Mouse (Mus musculus) urinary bladder, adult 2 months (tissue): Measurements from ENCODE around the gene Hnrnpa0. TPM values are rescaled to one million over a fixed set of nuclear protein-coding genes. Genes with fewer than 3 reads are reported as not detected.
A peak's percentile ranks its signal among the peaks of the same experiment; 100 is the strongest.
"Not testable (repeated sequence)": the region's sequence is repeated elsewhere in the genome, so short reads cannot be mapped to it uniquely, and the experiment has no call there.

Experiments
- DNase-seq: peaks from one replicate; pipeline ENCODE4 v3.0.0; 2022; ENCODE audit warnings: low spot score
- polyA plus RNA-seq: library from polyadenylated mRNA; depleted of rRNA; stranded (reverse); fragments of >200 nt; gene quantifications from 2 replicates; pipeline ENCODE4 v1.2.3, GENCODE M21; 2012; rRNA removed

The Hnrnpa0 gene
- polyA plus RNA-seq = 77.7 and 79.7 TPM in 2 replicates

DNA sequence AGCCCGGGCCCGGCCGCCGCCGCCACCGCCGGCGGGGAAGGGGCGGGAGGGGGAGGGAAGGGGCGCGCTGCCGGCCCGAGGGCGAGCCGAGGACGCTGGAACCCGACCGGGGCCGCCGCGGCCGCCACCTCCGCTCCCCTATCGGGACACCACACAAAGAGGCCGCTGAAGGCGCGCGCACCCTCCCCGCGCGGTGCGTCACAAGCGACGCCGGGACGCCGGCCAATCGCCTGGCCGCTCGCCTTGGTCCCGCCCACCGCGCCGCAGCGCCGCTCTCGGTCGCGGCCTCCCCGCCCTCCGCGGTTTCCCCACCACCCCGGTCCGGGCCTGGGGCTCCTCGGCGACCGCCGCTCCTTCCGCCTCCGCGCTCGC, at the start of gene Hnrnpa0:
TSS of gene Hnrnpa0 (minus strand) at position 161 of the 372 bp plus-strand sequence.
- no peak for DNase-seq

- DNase-seq = peak; percentile 100
Observed at GRCm38 (mm10) chr13:58177511-58178208, 49.3 kb upstream of the Hnrnpa0 start.

- DNase-seq = no peak
Observed at GRCm38 (mm10) chr13:58176105-58176504, 47.7 kb upstream of the Hnrnpa0 start.

DNA sequence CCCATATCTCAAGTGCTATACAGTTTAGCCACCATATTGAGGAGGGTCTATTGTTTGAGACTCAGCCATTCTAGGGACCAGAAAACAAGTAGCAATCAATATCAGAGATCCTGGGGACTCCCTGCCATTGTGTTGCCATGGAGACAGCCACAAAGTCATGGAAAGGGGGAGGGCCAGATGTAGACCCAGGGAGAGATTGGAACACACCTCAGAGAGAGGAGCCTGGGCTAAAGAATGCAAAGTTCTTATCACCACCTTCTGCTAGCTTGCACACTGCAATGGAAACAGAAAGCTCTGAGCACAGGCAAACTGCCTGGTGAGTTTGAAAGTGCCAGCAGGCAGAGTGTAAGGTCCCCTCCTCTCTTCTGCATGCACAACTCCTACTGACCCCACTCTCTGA, 39.8 kb upstream of the Hnrnpa0 start:
- DNase-seq = no peak

GRCm38 (mm10) chr13:58163343-58163742, 35.0 kb upstream of the Hnrnpa0 start:
- no peak for DNase-seq

GRCm38 (mm10) chr13:58160761-58161160, 32.4 kb upstream of the Hnrnpa0 start:
- no peak for DNase-seq

GRCm38 (mm10) chr13:58158099-58158912, 29.9 kb upstream of the Hnrnpa0 start:
- peak; percentile 67 for DNase-seq

- peak; percentile 75 for DNase-seq
Observed at GRCm38 (mm10) chr13:58157447-58158098, 29.2 kb upstream of the Hnrnpa0 start, which contains the start of gene Idnk. TSS of gene Idnk (plus strand) at chr13:58157649.

- DNase-seq = no peak
Observed at GRCm38 (mm10) chr13:58157036-58157435, 28.7 kb upstream of the Hnrnpa0 start.

DNA sequence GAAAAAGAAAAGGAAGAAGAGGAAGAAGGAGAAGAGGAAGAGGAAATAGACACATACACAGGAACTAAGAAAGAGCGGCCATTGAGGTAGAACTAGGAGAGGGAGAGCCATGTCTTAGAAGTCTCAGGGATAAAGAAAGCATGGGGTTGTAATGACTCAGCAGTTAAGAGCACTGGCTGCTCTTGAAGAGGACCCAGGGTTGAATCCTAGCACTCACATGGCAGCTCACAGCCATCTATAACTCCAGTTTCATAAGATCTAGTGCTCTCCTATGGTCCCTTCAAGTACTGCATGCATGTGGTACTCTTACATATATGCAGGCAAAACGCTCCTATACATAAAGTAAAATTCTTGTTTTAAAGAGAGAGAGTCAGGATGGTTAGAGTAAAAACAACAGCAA, 27.7 kb upstream of the Hnrnpa0 start:
- no peak for DNase-seq

DNA sequence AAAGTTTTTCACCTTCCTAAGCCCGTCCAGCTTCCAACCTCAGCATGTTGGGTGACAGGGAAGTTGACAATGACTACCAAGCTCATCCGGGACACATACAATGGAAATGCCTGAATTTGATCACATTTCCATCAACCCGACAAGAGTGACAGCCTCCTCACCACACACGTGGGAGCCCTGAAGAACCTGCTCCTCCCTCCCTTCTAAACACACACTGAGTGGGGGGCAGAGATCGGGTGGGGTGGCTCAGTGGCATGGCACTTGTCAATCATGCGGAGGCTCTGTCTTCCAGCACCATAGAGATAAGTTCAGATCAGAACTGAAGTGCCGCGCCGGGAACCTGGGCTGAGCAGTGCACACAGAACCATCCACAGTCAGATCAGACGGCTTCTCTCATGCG, 22.1 kb upstream of the Hnrnpa0 start:
- no peak for DNase-seq

DNA sequence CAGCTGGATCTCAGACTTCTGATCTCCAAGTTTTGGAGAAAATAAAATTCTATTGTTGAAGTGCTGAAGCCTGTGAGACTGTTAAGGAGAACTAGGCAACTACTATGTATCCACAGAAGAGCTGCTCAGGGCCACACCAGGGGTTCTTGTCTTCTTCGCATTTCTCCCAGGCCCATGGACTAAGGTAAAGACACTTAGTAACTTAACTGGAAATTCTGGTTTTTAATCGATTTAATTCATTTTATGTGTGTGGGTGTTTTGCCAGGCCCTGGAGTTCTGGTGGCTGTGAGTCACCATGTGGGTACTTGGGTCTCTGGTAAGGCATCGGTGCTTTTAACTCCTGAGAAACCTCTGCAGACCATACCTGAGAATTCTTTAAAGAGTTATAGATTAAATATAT, 21.3 kb upstream of the Hnrnpa0 start:
- DNase-seq = no peak

GRCm38 (mm10) chr13:58149033-58149558, 20.7 kb upstream of the Hnrnpa0 start:
- DNase-seq = no peak

GRCm38 (mm10) chr13:58148256-58148831, 20.0 kb upstream of the Hnrnpa0 start:
- DNase-seq = no peak

- DNase-seq = no peak
Observed at GRCm38 (mm10) chr13:58147760-58148159, 19.4 kb upstream of the Hnrnpa0 start.

GRCm38 (mm10) chr13:58146603-58147002, 18.2 kb upstream of the Hnrnpa0 start:
- DNase-seq = not testable (repeated sequence)

GRCm38 (mm10) chr13:58131692-58132091, 3.3 kb upstream of the Hnrnpa0 start:
- no peak for DNase-seq

- DNase-seq = no peak
Observed at GRCm38 (mm10) chr13:58129687-58130246, 1.4 kb upstream of the Hnrnpa0 start.

DNA sequence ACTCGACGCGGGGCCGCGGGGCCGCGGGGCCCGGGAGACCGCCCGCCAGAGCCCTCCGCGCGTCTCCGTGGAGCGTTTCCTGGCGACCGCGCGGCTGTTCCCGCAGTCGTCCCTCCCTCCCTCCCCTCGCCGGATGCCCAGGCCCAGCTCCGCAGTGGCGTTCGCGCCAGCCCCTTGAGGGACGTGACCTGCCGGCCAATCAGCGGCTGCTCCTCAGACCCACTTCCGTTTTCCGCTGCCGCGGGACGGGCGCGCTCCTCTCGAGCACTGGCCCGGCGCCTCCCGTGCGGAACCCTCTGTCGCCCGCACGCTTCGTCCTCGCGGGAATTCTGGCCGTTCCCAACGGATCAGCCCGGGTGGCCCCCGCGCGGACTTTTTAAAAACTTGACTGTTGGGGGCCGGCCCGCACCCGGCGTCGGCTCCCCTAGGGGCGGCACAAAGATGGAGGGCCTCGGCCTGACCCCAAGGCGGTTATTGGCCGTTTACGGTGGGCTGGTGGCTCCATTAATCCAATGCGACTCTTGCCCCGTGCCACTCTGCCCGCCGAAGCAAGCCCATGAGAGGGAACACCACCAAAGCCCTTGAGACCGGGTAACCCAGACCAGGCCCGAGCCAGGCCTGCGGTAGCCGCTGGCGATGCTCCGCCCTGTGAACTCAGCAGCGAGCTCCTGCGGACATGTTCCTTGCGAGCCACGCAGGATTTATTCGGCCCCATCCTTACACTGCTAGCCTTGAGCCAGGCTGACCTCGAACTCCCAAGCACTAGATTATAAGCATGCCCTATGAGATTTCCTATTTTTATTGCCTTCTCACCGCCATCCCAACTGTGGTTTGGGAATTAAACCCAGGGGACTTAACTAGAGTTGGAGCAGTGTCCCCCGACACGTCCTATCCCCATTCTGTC, 664 bp upstream of the Hnrnpa0 start:
- peak; percentile 99 for DNase-seq

DNA sequence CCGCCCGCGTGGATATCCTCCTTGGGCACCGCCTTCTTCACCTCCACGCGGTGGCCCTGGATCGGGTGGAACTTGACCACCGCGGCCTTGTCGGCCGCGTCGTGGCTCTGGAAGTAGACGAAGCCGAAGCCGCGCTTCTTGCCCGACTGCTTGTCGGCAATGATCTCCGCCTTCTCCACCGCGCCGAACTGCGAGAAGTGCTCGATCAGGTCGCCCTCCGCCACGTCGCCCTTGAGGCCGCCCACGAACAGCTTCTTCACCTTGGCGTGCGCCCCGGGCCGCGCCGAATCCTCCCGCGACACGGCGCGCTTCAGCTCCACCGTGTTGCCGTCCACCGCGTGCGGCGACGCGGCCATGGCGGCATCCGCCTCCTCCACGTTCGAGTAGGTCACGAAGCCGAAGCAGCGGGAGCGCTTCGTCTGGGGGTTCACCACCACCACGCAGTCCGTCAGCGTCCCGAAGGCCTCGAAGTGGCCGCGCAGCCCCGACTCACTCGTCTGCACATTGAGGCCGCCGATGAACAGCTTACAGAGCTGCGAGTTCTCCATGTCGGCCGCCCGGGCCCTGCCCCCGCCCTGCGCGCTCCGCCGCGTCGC, 492 bp downstream of the Hnrnpa0 start:
- DNase-seq = peak; percentile 64
